Mouse (Mus musculus) spleen, adult 2 months (tissue): Measurements from ENCODE around the gene D330020A13Rik. TPM values are rescaled to one million over a fixed set of nuclear protein-coding genes. Genes with fewer than 3 reads are reported as not detected.
A peak's percentile ranks its signal among the peaks of the same experiment; 100 is the strongest.

Source experiments
- DNase-seq, 2 experiments: peaks; one replicate each; pipeline versions ENCODE4 v3.0.0 to v3.0.0-alpha.2; 2012 to 2021; ENCODE audit warnings: low spot score in 2 of 2, low read depth in 1 of 2
- H3K27ac ChIP-seq: fragments of 200-500 bp; 2 replicates; pipeline ENCODE4 v1.5.1; 2012; ENCODE audit warnings: low read length, inconsistent platforms; ENCODE audit not compliant: insufficient read depth
- H3K27me3 ChIP-seq: fragments of 200-500 bp; 2 replicates; pipeline ENCODE4 v1.6.1; 2012; ENCODE audit warnings: mild to moderate bottlenecking, moderate library complexity, low read length, inconsistent platforms; ENCODE audit not compliant: control insufficient read depth, insufficient read depth
- H3K36me3 ChIP-seq: fragments of 200-500 bp; 2 replicates; pipeline ENCODE4 v1.6.1; 2012; ENCODE audit warnings: mild to moderate bottlenecking, low read length, inconsistent platforms; ENCODE audit not compliant: control insufficient read depth, insufficient read depth
- H3K4me1 ChIP-seq: fragments of 200-500 bp; 2 replicates; pipeline ENCODE4 v1.6.1; 2011; ENCODE audit warnings: inconsistent platforms; ENCODE audit not compliant: control insufficient read depth, insufficient read depth, insufficient read length
- H3K4me3 ChIP-seq: fragments of 200-500 bp; 2 replicates; pipeline ENCODE4 v1.5.1; 2011; ENCODE audit warnings: mild to moderate bottlenecking, inconsistent platforms; ENCODE audit not compliant: insufficient read depth, insufficient read length; ENCODE audit errors: extremely low read depth
- CTCF ChIP-seq: fragments of 200-500 bp; IDR thresholded peaks from 2 replicates; pipeline ENCODE4 v1.5.1; 2011; ENCODE audit warnings: mild to moderate bottlenecking, inconsistent platforms; ENCODE audit not compliant: insufficient read depth, insufficient read length, insufficient replicate concordance; ENCODE audit errors: extremely low read depth
- POLR2A ChIP-seq: fragments of 200-500 bp; IDR thresholded peaks from 2 replicates; pipeline ENCODE4 v1.6.1; 2011; ENCODE audit warnings: low read depth, low read length, inconsistent platforms
- WGBS: fragments of 180-500 bp; shearing (Covaris S2); methylation state at CpG from one replicate; pipeline ENCODE4 v1.1.7; 2018; 5-methylcytosine and 5-hydroxymethylcytosine counted together
- polyA plus RNA-seq: library from polyadenylated mRNA; depleted of rRNA; stranded (reverse); fragments of >200 nt; gene quantifications from 2 replicates; pipeline ENCODE4 v1.2.3, GENCODE M21; 2012; rRNA removed

Gene D330020A13Rik
- not detected in 2 replicates for polyA plus RNA-seq

DNA sequence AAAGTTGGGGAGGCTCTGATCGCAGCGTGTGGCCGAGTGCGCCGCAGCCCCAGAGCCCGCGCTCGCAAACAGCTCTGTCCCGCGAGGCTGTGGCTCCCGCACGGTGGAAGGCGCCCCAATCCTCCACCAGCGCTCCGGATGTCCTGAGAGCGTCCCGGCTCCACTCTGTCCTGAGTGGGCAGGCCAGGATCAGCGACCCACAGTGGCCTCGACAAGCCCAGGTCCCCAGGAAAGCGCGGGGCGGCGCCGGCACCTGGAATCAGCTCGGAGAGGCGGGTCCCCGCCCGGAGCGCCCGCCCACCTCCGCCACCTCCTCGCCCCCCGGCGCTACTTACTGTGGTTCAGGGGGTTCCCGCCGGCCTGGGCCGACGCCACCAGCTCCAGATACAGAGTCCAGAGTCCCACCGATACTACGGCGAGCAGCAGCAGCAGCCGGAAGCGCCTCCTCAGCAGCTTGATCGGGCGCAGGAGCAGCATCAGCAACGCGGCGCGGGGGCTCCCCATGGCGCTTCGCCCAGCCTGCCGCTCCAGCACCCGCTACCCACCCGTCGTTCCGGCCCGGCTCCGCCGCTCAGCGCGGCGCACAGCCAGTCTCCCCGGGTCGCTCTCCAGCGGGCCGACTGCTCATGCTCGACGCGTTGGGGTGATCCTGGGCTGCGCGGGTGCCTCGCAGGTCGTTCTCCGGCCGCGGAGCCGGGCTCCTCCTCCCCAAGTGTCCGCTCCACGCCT is at the start of gene D330020A13Rik, which contains the start of gene B4galnt3:
TSS of gene D330020A13Rik (plus strand) at position 309 of the 729 bp plus-strand sequence.
TSS of gene B4galnt3 (minus strand) at position 504 of the 729 bp plus-strand sequence.
- peaks cover 9% of the 10 kb centered on the region for H3K4me1 ChIP-seq
- H3K36me3 ChIP-seq = no peaks in the 10 kb centered on the region
- peaks cover 14% of the 10 kb centered on the region for H3K27me3 ChIP-seq
- no peak for TF ChIP-seq POLR2A
- TF ChIP-seq CTCF = no peak
- WGBS = 1% methylated on average over 79 of the region's 79 CpGs
- H3K4me3 ChIP-seq = peak within 1 kb of the TSS; percentile 39
- peak in 1 of 2 experiments; percentile 4 for DNase-seq
- no peak within 1 kb of the TSS for H3K27ac ChIP-seq

DNA sequence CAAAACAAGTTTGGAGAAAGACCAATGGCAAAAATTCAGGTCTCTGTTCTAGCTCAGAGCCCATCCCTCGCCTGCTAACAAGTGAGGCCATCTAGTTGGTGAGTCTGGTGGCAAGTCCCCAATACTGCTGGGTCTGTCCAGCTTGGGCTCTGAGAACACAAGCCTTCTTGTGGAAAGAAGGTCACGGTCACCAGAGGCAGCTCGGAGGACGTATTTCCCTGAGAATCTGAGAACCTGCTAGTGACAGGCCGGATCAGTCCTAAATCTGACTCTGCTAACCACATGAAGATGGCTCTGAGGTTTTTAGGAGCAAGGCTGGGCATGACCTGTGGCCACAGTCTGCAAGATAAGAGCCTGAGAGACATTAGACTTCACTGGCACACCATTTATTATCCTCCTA is 47.5 kb upstream of the D330020A13Rik start:
- no peak overlapping the region for H3K4me3 ChIP-seq
- WGBS = 78% methylated on average over 5 of the region's 5 CpGs

DNA sequence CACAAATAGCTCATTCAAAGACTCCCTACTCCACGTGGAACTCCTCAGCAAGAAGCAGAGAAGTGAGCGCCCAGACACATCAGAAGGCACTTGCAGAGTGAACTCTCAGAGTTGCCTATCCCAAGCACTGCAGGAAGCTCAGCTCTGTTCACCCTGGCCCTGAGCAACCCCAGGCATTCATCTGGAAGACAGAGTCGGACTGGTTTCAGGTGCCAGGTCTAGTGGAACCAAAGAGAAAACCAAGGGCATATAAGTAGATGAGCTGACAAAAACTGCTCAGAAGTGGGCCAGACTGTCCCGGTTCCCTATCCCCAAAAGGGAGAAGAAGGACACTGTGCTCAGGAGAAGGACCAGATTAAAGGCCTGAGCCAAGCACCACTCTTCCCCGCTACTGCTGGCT is 44.3 kb upstream of the D330020A13Rik start:
- no peak for DNase-seq
- Histone ChIP-seq H3K4me3 (no peak overlapping the region), H3K36me3 (no peaks in the 10 kb centered on the region), H3K27ac (no peak overlapping the region), H3K27me3 (no peaks in the 10 kb centered on the region), H3K4me1 (no peaks in the 10 kb centered on the region)
- WGBS = 82% methylated on average over 5 of the region's 5 CpGs
- TF ChIP-seq POLR2A (no peak), CTCF (no peak)

More for the DNA sequence above, 47.5 kb upstream of the D330020A13Rik start:
- no peaks in the 10 kb centered on the region for H3K27me3 ChIP-seq
- no peaks in the 10 kb centered on the region for H3K4me1 ChIP-seq
- no peak for TF ChIP-seq POLR2A
- no peak for TF ChIP-seq CTCF
- no peaks in the 10 kb centered on the region for H3K36me3 ChIP-seq
- no peak for DNase-seq
- no peak overlapping the region for H3K27ac ChIP-seq

DNA sequence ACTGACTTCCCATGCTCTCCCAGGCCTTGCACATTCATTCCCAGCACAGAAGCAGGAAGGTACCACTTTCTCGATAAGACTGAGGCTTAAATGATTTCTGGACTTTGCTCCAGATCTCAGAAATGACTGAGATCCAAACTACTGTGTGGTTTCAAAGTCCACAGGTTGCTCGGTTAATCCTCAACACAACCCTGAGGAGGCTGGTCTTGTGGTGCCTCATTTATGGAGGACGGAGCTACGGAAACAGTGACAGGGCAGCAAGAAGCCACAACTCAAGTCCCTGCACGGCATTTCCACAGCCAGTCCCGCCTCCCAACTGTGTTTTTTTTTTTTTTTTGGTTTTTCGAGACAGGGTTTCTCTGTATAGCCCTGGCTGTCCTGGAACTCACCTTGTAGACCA is 43.2 kb upstream of the D330020A13Rik start:
- TF ChIP-seq POLR2A = no peak
- TF ChIP-seq CTCF = no peak
- Histone ChIP-seq H3K4me1 (no peaks in the 10 kb centered on the region), H3K27me3 (no peaks in the 10 kb centered on the region), H3K4me3 (no peak overlapping the region), H3K27ac (no peak overlapping the region), H3K36me3 (no peaks in the 10 kb centered on the region)
- WGBS = 74% methylated on average over 7 of the region's 7 CpGs
- DNase-seq = no peak

DNA sequence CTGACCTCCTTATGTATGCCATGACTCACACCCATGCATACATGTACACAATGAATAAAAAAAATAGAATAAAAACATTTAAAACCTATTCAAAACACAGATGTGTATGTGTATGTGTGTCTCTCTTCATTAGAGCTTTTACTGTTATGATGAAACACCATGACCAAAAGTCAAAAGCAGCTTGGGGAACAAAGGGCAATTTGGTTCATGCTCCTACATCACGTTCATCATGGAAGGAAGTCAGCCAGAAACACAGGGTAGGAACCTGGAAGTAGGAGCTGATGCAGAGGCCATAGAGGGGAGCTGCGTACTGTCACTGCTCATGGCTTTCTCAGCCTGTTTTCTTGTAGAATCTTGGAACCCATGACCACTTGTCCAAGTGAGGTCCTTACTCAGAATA is 41.4 kb upstream of the D330020A13Rik start:
- Histone ChIP-seq H3K27me3 (no peaks in the 10 kb centered on the region), H3K36me3 (no peaks in the 10 kb centered on the region), H3K4me1 (no peaks in the 10 kb centered on the region), H3K4me3 (no peak overlapping the region), H3K27ac (no peak overlapping the region)
- TF ChIP-seq POLR2A = no peak
- no peak for TF ChIP-seq CTCF
- 70% methylated on average over 2 of the region's 2 CpGs for WGBS
- no peak for DNase-seq

DNA sequence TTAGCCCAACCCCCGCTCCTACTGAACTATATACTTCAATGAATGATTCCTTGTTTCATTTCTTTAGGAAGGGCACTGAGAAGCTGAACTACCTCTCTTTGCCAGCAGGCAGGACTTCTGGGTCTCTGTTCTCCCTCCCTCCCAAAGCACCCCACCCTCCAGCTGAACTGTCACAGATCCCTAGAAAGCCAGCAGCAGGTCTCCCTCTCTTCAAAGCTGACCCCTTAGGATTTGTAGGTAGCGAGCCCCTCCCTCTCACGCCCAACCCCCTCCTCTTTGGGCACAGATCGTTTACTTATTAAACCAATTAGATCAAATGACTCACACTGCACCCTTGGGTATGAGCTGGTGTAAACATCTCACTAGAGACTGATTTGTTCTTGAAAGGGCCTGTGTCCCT is 39.5 kb upstream of the D330020A13Rik start:
- Histone ChIP-seq H3K36me3 (no peaks in the 10 kb centered on the region), H3K27me3 (no peaks in the 10 kb centered on the region), H3K4me1 (no peaks in the 10 kb centered on the region), H3K4me3 (no peak overlapping the region), H3K27ac (no peak overlapping the region)
- TF ChIP-seq POLR2A (no peak), CTCF (no peak)
- WGBS = 80% methylated on average over 4 of the region's 4 CpGs
- no peak for DNase-seq

DNA sequence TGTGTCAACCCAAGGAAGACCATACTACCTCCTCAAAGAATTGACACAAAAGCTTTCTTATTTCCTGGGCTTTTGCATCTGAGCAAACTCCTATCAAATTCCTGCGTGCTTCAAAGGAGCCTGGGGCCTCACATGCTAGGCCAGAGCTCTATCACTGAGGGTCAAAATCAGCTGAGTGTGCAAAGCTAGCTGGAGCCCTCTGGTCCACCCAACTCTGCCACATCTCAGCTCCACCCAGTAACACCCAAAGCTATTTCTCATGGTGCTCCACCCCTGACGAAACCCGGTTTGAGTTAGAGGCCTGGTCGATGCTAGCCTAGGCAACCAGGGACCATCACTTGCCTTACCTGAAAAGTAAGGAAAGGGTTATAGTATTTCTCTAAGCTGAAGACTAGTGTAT is 39.0 kb upstream of the D330020A13Rik start:
- TF ChIP-seq CTCF = no peak
- TF ChIP-seq POLR2A = no peak
- Histone ChIP-seq H3K4me1 (no peaks in the 10 kb centered on the region), H3K27me3 (no peaks in the 10 kb centered on the region), H3K4me3 (no peak overlapping the region), H3K27ac (no peak overlapping the region), H3K36me3 (no peaks in the 10 kb centered on the region)
- DNase-seq = no peak
- WGBS = 83% methylated on average over 4 of the region's 4 CpGs
